Comparison of ENCODE assay signal across 28 mouse cellular contexts in the genomic region with DNA sequence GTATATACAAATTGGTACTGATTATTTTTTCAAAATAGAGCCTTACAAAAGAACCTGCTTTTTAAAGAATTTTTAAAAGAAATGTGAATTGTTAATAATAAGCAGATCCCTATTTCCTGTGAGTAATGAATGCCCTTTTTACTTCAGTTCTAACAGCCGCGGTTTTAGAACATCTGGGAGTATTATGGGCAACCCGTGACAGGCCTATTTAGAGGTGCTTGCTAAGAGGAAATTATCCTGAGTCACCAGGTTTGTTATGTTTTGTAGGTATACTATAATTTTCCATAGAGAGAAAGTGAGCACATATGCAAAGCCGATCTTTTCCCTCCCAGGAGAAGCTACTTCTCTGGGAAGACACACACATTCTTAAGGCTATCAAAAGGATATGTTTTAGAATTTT. TPM values are rescaled to one million over a fixed set of nuclear protein-coding genes. Genes with fewer than 3 reads are reported as not detected.
"Had no signal": no experiment of that assay in that cellular context is flagged by ENCODE, and none has a peak within 500 bp of the region (broad histone marks: within the 10 kb centered on the region; RNA-seq: fewer than 3 reads in every experiment).

No protein-coding gene starts in this region.

- H3K27me3 ChIP-seq: heart, embryonic 13.5 days; heart, embryonic 15.5 days; hindbrain, embryonic 13.5 days; hindbrain, embryonic 15.5 days; kidney, embryonic 15.5 days; limb, embryonic 12.5 days; liver, embryonic 13.5 days; liver, embryonic 15.5 days had no signal

- H3K36me3 ChIP-seq: heart, embryonic 13.5 days; heart, embryonic 15.5 days; hindbrain, embryonic 13.5 days; hindbrain, embryonic 15.5 days; kidney, embryonic 15.5 days; limb, embryonic 10.5 days; limb, embryonic 12.5 days; liver, embryonic 13.5 days; liver, embryonic 15.5 days had no signal

- ATAC-seq: hindbrain, postnatal 0 days; intestine, embryonic 16.5 days had no signal

- DNase-seq: gastrocnemius, postnatal 36 days; layer of hippocampus, adult 9-11 months had no signal

RNA-seq across cellular contexts. Expression of a gene that starts 35.0 kb away (rescaled TPM):
- total RNA-seq: gastrocnemius, adult 18-20 months; gastrocnemius, adult 8-10 months; gastrocnemius, postnatal 14 days; gastrocnemius, postnatal 36 days; heart, adult 18-20 months; heart, adult 8-10 months; heart, postnatal 14 days; heart, postnatal 36 days; hematopoietic stem cell, adult 5-6 weeks; hindbrain, postnatal 0 days; layer of hippocampus, adult 18-20 months; layer of hippocampus, adult 8-10 months; layer of hippocampus, postnatal 14 days; layer of hippocampus, postnatal 36 days; left cerebral cortex, adult 2 months; left cerebral cortex, postnatal 10 days; left cerebral cortex, postnatal 25 days had no signal
